Mouse (Mus musculus) C2C12 (cell line): ENCODE results near the gene Hsd3b1.

Experiments
- CTCF ChIP-seq: IDR thresholded peaks from one replicate; pipeline ENCODE4 v1.5.1; 2011; ENCODE audit not compliant: control insufficient read depth, insufficient read depth, insufficient read length
- USF1 ChIP-seq: IDR thresholded peaks from one replicate; pipeline ENCODE4 v1.6.1; 2011; ENCODE audit warnings: low read depth, mild to moderate bottlenecking, control low read depth, moderate library complexity

GRCm38 (mm10) chr3:98814101-98814670 is 45.4 kb downstream of the Hsd3b1 start, which contains the start of gene Hsd3b6:
- TF ChIP-seq CTCF = no peak
- no peak for TF ChIP-seq USF1
